Mouse (Mus musculus): ENCODE measurements around the gene Kctd8.

The Kctd8 gene

DNA sequence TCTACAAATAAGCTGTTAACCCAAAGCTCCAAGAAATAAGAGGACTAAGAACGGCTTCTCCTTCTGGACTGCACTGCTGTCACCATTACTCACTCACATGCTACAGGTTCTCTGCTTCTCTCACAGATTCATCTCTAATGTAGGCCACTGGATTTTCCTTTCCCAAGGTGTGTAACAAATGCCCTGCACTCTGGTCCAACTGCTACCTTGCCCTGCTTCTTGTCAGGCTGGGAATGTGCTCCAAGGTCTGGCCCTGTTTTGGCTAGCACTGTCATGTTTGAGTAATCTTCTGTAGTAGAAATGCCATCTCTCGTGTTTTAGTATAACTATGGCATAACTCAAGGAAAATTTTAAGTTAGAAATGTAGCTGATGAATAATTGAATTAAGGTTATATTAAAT, 195.7 kb downstream of the Kctd8 start:
- no peak for DNase-seq

DNA sequence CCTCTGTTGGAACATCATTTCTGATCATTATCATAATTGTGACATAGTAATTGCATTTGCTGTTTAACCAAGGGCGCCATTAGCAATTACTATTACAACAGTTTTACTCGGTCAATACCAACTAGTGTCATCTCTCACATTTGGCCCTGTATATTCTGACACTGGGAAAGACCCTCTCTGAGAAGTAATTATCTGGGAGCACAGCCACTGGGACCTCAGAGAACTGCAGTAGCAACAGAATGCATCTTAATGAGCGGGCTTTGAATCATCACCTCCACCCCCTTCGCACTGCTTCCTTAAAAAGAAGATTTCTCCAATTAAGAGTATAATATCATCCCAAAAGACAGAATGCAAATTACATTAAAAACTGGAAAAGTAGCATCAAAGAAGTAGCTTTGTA, 200.4 kb downstream of the Kctd8 start:
- DNase-seq, result no peak

DNA sequence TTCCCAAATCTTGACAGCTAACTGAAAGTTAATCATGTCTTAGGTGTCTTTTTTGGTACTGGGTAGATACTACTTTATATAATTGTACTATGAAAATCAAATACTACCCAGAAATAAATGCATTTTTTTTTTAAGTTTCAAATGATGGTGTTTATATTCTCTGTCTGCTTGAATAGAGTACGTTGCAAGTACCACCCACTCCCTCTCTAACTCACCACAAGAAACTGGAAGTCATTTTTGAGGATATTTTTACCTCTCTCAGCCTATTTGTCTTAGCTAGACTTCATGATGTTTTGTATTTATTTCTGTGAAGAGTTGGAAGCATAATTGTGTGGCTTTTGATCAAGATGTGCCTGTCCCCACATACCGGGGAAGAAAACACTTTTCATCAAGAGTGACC, 232.8 kb downstream of the Kctd8 start:
- DNase-seq, result no peak

GRCm38 (mm10) chr5:69088912-69089311, 252.6 kb downstream of the Kctd8 start:
- no peak for DNase-seq

Data from kidney, postnatal 4 days (tissue).